Mouse (Mus musculus) heart, embryonic 16.5 days (tissue): ENCODE data around the gene Prkca. TPM values are rescaled to one million over a fixed set of nuclear protein-coding genes. Genes with fewer than 3 reads are reported as not detected.
"Not testable (repeated sequence)": the region's sequence is repeated elsewhere in the genome, so short reads cannot be mapped to it uniquely, and the experiment has no call there.

Source experiments
- ATAC-seq: fragments of 200-750 bp; cut with Nextera tagmentation; replicated peaks from 2 replicates; pipeline ENCODE4 v1.8.0; 2017; ENCODE audit warnings: moderate number of reproducible peaks; ENCODE audit not compliant: insufficient read depth, low FRiP score; ENCODE audit errors: extremely low read depth
- H3K27ac ChIP-seq: fragments of 300-500 bp; sonication (generic); 2 replicates; pipeline ENCODE4 v1.5.1; 2014; ENCODE audit warnings: mild to moderate bottlenecking, low read length, control low read depth, moderate library complexity
- H3K27me3 ChIP-seq: fragments of 300-500 bp; sonication (generic); 2 replicates; pipeline ENCODE4 v1.6.1; 2014; ENCODE audit warnings: low read length, mixed read lengths; ENCODE audit not compliant: control insufficient read depth, insufficient read depth
- H3K36me3 ChIP-seq: fragments of 300-500 bp; sonication (generic); 2 replicates; pipeline ENCODE4 v1.6.1; 2014; ENCODE audit not compliant: control insufficient read depth, insufficient read depth
- H3K4me1 ChIP-seq: fragments of 300-500 bp; sonication (generic); 2 replicates; pipeline ENCODE4 v1.6.1; 2014; ENCODE audit warnings: low read length, mixed read lengths; ENCODE audit not compliant: control insufficient read depth, insufficient read depth
- H3K4me2 ChIP-seq: fragments of 300-500 bp; sonication (generic); 2 replicates; pipeline ENCODE4 v1.6.1; 2014; ENCODE audit warnings: low read depth, mild to moderate bottlenecking, control low read depth, low read length
- H3K4me3 ChIP-seq: fragments of 300-500 bp; sonication (generic); 2 replicates; pipeline ENCODE4 v1.5.1; 2014; ENCODE audit warnings: mild to moderate bottlenecking, control low read depth, low read length
- H3K9ac ChIP-seq: fragments of 300-500 bp; sonication (generic); 2 replicates; pipeline ENCODE4 v1.6.1; 2014; ENCODE audit warnings: low read length, control low read depth
- H3K9me3 ChIP-seq: fragments of 300-500 bp; sonication (generic); replicated peaks from 2 replicates; pipeline ENCODE4 v1.6.1; 2016; ENCODE audit warnings: low read length; ENCODE audit not compliant: control insufficient read depth
- WGBS: fragments of 180-500 bp; shearing (Covaris S2); extraction: QIAGEN DNeasy Blood & Tissue Kit; methylation state at CpG from one replicate; pipeline ENCODE4 v1.1.7; 2014; 5-methylcytosine and 5-hydroxymethylcytosine counted together
- polyA plus RNA-seq: library from polyadenylated mRNA; unstranded; fragments of >200 nt; fragmentation: Nextera tagmentation; extraction: Ambion mirVana; gene quantifications from 2 replicates; pipeline ENCODE4 v1.2.1, GENCODE M21; 2015

Prkca gene
- polyA plus RNA-seq, 1 experiment from 2014 or later, result 14.4 TPM

GRCm38 (mm10) chr11:108094796-108095195, 248.9 kb downstream of the Prkca start:
- no peak for ATAC-seq
- no peak overlapping the region for H3K9ac ChIP-seq
- 94% methylated on average over 5 of the region's 5 CpGs for WGBS
- H3K9me3 ChIP-seq, result no peaks in the 10 kb centered on the region
- no peak overlapping the region for H3K27ac ChIP-seq
- no peaks in the 10 kb centered on the region for H3K27me3 ChIP-seq
- H3K4me2 ChIP-seq, result no peak overlapping the region
- H3K36me3 ChIP-seq, result no peaks in the 10 kb centered on the region
- no peak overlapping the region for H3K4me3 ChIP-seq
- peaks cover 9% of the 10 kb centered on the region for H3K4me1 ChIP-seq

- no peak overlapping the region for H3K9ac ChIP-seq
- WGBS, result 86% methylated on average over 4 of the region's 4 CpGs
These were observed 250.5 kb downstream of the Prkca start for GRCm38 (mm10) chr11:108093248-108093647.

GRCm38 (mm10) chr11:108091238-108091637, 252.5 kb downstream of the Prkca start:
- Histone ChIP-seq H3K9me3 (no peaks in the 10 kb centered on the region), H3K9ac (no peak overlapping the region), H3K4me1 (peaks cover 9% of the 10 kb centered on the region), H3K36me3 (no peaks in the 10 kb centered on the region), H3K4me3 (no peak overlapping the region), H3K4me2 (no peak overlapping the region), H3K27ac (no peak overlapping the region), H3K27me3 (no peaks in the 10 kb centered on the region)
- no peak for ATAC-seq
- 81% methylated on average over 3 of the region's 3 CpGs for WGBS

More at GRCm38 (mm10) chr11:108093248-108093647, 250.5 kb downstream of the Prkca start:
- Histone ChIP-seq H3K36me3 (no peaks in the 10 kb centered on the region), H3K4me1 (peaks cover 9% of the 10 kb centered on the region), H3K4me2 (no peak overlapping the region), H3K4me3 (no peak overlapping the region), H3K27me3 (no peaks in the 10 kb centered on the region), H3K9me3 (no peaks in the 10 kb centered on the region), H3K27ac (no peak overlapping the region)
- no peak for ATAC-seq

GRCm38 (mm10) chr11:108090706-108091105, 253.0 kb downstream of the Prkca start:
- Histone ChIP-seq H3K27ac (peak overlapping the region; percentile 78), H3K9ac (no peak overlapping the region)

GRCm38 (mm10) chr11:108088063-108088462, 255.7 kb downstream of the Prkca start:
- no peak overlapping the region for H3K4me3 ChIP-seq
- H3K4me2 ChIP-seq, result no peak overlapping the region
- no peak overlapping the region for H3K9ac ChIP-seq
- no peaks in the 10 kb centered on the region for H3K27me3 ChIP-seq
- no peak overlapping the region for H3K27ac ChIP-seq
- WGBS, result 90% methylated on average over 5 of the region's 5 CpGs
- peaks cover 9% of the 10 kb centered on the region for H3K4me1 ChIP-seq
- ATAC-seq, result no peak
- no peaks in the 10 kb centered on the region for H3K9me3 ChIP-seq
- no peaks in the 10 kb centered on the region for H3K36me3 ChIP-seq

More at GRCm38 (mm10) chr11:108090706-108091105, 253.0 kb downstream of the Prkca start:
- Histone ChIP-seq H3K9me3 (no peaks in the 10 kb centered on the region), H3K4me1 (peaks cover 9% of the 10 kb centered on the region), H3K27me3 (no peaks in the 10 kb centered on the region), H3K4me2 (peak overlapping the region; percentile 12; the same call in 1 of the 2 replicates), H3K36me3 (no peaks in the 10 kb centered on the region), H3K4me3 (no peak overlapping the region)
- ATAC-seq, result peak; percentile 77
- 22% methylated on average over 8 of the region's 8 CpGs for WGBS

GRCm38 (mm10) chr11:108087105-108087700, 256.5 kb downstream of the Prkca start:
- H3K27me3 ChIP-seq, H3K4me3 ChIP-seq, ATAC-seq, H3K36me3 ChIP-seq, H3K9me3 ChIP-seq, H3K27ac ChIP-seq, H3K9ac ChIP-seq, H3K4me2 ChIP-seq, H3K4me1 ChIP-seq: not testable (repeated sequence)
- WGBS, result 85% methylated on average over 1 of the region's 1 CpGs

GRCm38 (mm10) chr11:108082673-108083072, 261.1 kb downstream of the Prkca start:
- no peak for ATAC-seq
- H3K27me3 ChIP-seq, result no peaks in the 10 kb centered on the region
- no peak overlapping the region for H3K27ac ChIP-seq
- no peak overlapping the region for H3K4me2 ChIP-seq
- no peaks in the 10 kb centered on the region for H3K9me3 ChIP-seq
- no peaks in the 10 kb centered on the region for H3K36me3 ChIP-seq
- H3K4me1 ChIP-seq, result no peaks in the 10 kb centered on the region
- no peak overlapping the region for H3K9ac ChIP-seq
- no peak overlapping the region for H3K4me3 ChIP-seq

GRCm38 (mm10) chr11:108079946-108080650, 263.6 kb downstream of the Prkca start:
- Histone ChIP-seq H3K27ac (no peak overlapping the region), H3K9ac (no peak overlapping the region), H3K4me1 (no peaks in the 10 kb centered on the region), H3K4me3 (no peak overlapping the region), H3K4me2 (no peak overlapping the region), H3K36me3 (no peaks in the 10 kb centered on the region), H3K9me3 (no peaks in the 10 kb centered on the region), H3K27me3 (no peaks in the 10 kb centered on the region)
- ATAC-seq, result no peak
- whole genome bisulfite sequencing, result 82% methylated on average over 5 of the region's 5 CpGs

- no peaks in the 10 kb centered on the region for H3K4me1 ChIP-seq
- H3K9me3 ChIP-seq, result no peaks in the 10 kb centered on the region
- no peak overlapping the region for H3K27ac ChIP-seq
- H3K4me3 ChIP-seq, result no peak overlapping the region
- H3K27me3 ChIP-seq, result no peaks in the 10 kb centered on the region
- no peaks in the 10 kb centered on the region for H3K36me3 ChIP-seq
- H3K9ac ChIP-seq, result no peak overlapping the region
- H3K4me2 ChIP-seq, result no peak overlapping the region
- ATAC-seq, result no peak
- 90% methylated on average over 5 of the region's 5 CpGs for WGBS
These were observed 264.3 kb downstream of the Prkca start for GRCm38 (mm10) chr11:108079454-108079853.
